Mouse (Mus musculus): Measurements from ENCODE around the gene Gimap1.

Gene Gimap1

GRCm38 (mm10) chr6:48738961-48739779 lies at the start of gene Gimap1:
Gimap1 (plus strand) TSS chr6:48739054.
- no peak for DNase-seq (ENCODE audit: low spot score)

GRCm38 (mm10) chr6:48689320-48689719 lies 49.5 kb upstream of the Gimap1 start:
- no peak for DNase-seq (ENCODE audit: low spot score)

- no peak for DNase-seq (ENCODE audit: low spot score)
These were observed 45.9 kb upstream of the Gimap1 start for GRCm38 (mm10) chr6:48692962-48693361.

GRCm38 (mm10) chr6:48696830-48697554 lies 41.9 kb upstream of the Gimap1 start:
- no peak for DNase-seq (ENCODE audit: low spot score)

- no peak for DNase-seq (ENCODE audit: low spot score)
These were observed 41.3 kb upstream of the Gimap1 start for GRCm38 (mm10) chr6:48697555-48697930.

- no peak for DNase-seq (ENCODE audit: low spot score)
These were observed 40.6 kb upstream of the Gimap1 start for GRCm38 (mm10) chr6:48698066-48698856.

- DNase-seq (ENCODE audit: low spot score): no peak
These were observed 40.0 kb upstream of the Gimap1 start for GRCm38 (mm10) chr6:48698888-48699287.

- no peak for DNase-seq (ENCODE audit: low spot score)
These were observed 38.4 kb upstream of the Gimap1 start for GRCm38 (mm10) chr6:48700251-48701075.

- DNase-seq (ENCODE audit: low spot score): no peak
These were observed 36.7 kb upstream of the Gimap1 start for GRCm38 (mm10) chr6:48702146-48702545.

- DNase-seq (ENCODE audit: low spot score): no peak
These were observed 36.3 kb upstream of the Gimap1 start for GRCm38 (mm10) chr6:48702601-48703000.

GRCm38 (mm10) chr6:48704146-48704545 lies 34.7 kb upstream of the Gimap1 start:
- no peak for DNase-seq (ENCODE audit: low spot score)

GRCm38 (mm10) chr6:48706130-48706529 lies 32.7 kb upstream of the Gimap1 start:
- DNase-seq (ENCODE audit: low spot score): no peak

GRCm38 (mm10) chr6:48718455-48718854 lies 20.4 kb upstream of the Gimap1 start, which contains the start of the genes Gm28053 and Gimap7:
Gm28053 (plus strand) TSS chr6:48718607.
Gimap7 (plus strand) TSS chr6:48718621.
- DNase-seq (ENCODE audit: low spot score): no peak

- DNase-seq (ENCODE audit: low spot score): no peak
These were observed 18.5 kb upstream of the Gimap1 start for GRCm38 (mm10) chr6:48720326-48720725.

GRCm38 (mm10) chr6:48723468-48723867 lies 15.4 kb upstream of the Gimap1 start:
- DNase-seq (ENCODE audit: low spot score): no peak

GRCm38 (mm10) chr6:48725476-48725875 lies 13.4 kb upstream of the Gimap1 start:
- DNase-seq (ENCODE audit: low spot score): no peak

GRCm38 (mm10) chr6:48727761-48728160 lies 11.1 kb upstream of the Gimap1 start:
- DNase-seq (ENCODE audit: low spot score): no peak

- DNase-seq (ENCODE audit: low spot score): no peak
These were observed 6.0 kb upstream of the Gimap1 start for GRCm38 (mm10) chr6:48732864-48733304.

GRCm38 (mm10) chr6:48733660-48734059 lies 5.2 kb upstream of the Gimap1 start:
- DNase-seq (ENCODE audit: low spot score): no peak

GRCm38 (mm10) chr6:48737053-48737452 lies 1.8 kb upstream of the Gimap1 start:
- DNase-seq (ENCODE audit: low spot score): no peak

- DNase-seq (ENCODE audit: low spot score): no peak
These were observed 1.2 kb upstream of the Gimap1 start for GRCm38 (mm10) chr6:48737688-48738087.

GRCm38 (mm10) chr6:48739780-48740055 lies 864 bp downstream of the Gimap1 start:
- no peak for DNase-seq (ENCODE audit: low spot score)

All from urinary bladder, postnatal 25 days (tissue).